Mouse (Mus musculus): ENCODE data around the gene Cdk6. TPM values are rescaled to one million over a fixed set of nuclear protein-coding genes. Genes with fewer than 3 reads are reported as not detected.
A peak's percentile ranks its signal among the peaks of the same experiment; 100 is the strongest.
"Not testable (repeated sequence)": the region's sequence is repeated elsewhere in the genome, so short reads cannot be mapped to it uniquely, and the experiment has no call there.

The Cdk6 gene
- polyA plus RNA-seq (2014; fragmentation: Nextera tagmentation; extraction: Ambion mirVana), result 11.8 and 14.8 TPM in 2 replicates

DNA sequence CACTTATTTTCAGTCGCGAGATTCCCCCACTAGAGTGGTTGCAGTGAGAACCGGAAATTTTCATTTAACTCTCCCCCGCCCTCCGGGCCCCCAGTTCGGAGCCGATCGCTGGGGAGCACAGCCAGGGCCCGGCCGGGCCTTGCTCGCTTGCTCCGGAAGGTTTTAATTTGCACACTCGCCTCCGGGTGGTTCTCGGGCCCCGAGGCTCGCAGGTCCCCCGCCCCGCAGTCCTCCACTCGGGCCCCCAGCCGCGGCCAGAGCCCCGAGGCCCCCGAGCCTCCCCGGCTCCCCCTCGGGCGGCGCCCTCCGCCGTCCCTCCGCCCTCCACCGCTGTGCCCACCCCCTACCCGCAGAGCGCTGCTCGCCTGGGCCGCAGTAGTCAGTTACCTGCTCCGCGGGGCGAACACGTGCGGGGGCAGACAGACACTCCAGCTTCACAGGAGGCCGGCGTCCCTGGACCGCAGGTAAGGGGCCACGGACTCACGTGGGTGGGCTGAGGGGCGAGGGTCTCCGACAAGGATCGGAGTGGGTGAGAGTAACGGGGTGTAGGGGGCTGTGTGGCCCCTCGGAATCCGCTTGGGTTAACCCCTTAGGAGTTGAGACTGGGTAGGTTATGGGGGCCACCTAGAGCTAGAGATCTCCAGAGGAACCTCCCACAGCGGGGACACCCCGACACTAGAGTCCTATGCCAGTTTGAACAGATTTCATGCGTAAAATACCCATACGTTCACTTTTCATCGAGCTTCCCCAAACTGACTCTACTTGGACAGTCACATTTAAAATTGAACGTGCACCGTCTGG, at the start of gene Cdk6:
TSS of gene Cdk6 (plus strand) at position 375 of the 801 bp plus-strand sequence.
- under 1% methylated on average over 58 of the region's 59 CpGs for WGBS
- Histone ChIP-seq H3K27ac (no peak within 1 kb of the TSS; the same call in 1 of the 2 replicates), H3K27me3 (ENCODE audit: control insufficient read depth, insufficient read depth, low read length) (peaks cover 28% of the 10 kb centered on the region), H3K36me3 (replicated peaks; ENCODE audit: control insufficient read depth, insufficient read depth) (no peaks in the 10 kb centered on the region), H3K9ac (peak within 1 kb of the TSS; percentile 60), H3K4me1 (replicated peaks; ENCODE audit: control insufficient read depth, insufficient read depth, low read length) (peaks cover 13% of the 10 kb centered on the region; the same call in 1 of the 2 replicates), H3K4me3 (replicated peaks; ENCODE audit: low read length) (peak within 1 kb of the TSS; percentile 50), H3K9me3 (ENCODE audit: control insufficient read depth, low read length) (no peaks in the 10 kb centered on the region), H3K4me2 (replicated peaks) (peak within 1 kb of the TSS; percentile 94)
- DNase-seq (ENCODE audit: low spot score) (no peak), ATAC-seq (ENCODE audit: low FRiP score) (peak; percentile 32)

DNA sequence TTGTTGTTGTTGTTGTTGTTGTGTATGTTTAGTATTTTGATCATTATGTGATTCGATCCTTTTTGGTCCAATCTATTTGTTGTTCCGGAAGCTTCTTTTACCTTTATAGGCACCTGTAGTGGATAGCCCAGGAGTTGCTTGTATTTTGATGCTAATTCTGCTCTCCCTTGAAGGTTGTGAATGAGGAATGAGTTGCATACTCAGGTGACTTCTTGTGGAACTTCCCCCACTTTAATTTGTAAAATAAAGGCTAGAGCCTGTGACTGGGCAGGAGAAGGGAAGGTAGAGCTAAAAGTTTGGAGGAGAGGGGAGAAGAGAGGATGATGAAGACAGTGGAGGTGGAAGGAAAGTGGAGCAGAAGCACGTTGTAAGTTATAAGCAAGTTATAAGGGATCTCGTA, 47.6 kb upstream of the Cdk6 start:
- Histone ChIP-seq H3K9ac (no peak overlapping the region), H3K9me3 (ENCODE audit: control insufficient read depth, low read length) (no peaks in the 10 kb centered on the region), H3K4me1 (replicated peaks; ENCODE audit: control insufficient read depth, insufficient read depth, low read length) (no peaks in the 10 kb centered on the region), H3K36me3 (replicated peaks; ENCODE audit: control insufficient read depth, insufficient read depth) (no peaks in the 10 kb centered on the region), H3K27me3 (ENCODE audit: control insufficient read depth, insufficient read depth, low read length) (no peaks in the 10 kb centered on the region), H3K4me3 (replicated peaks; ENCODE audit: low read length) (no peak overlapping the region), H3K27ac (no peak overlapping the region), H3K4me2 (replicated peaks) (no peak overlapping the region)
- DNase-seq (ENCODE audit: low spot score) (no peak), ATAC-seq (ENCODE audit: low FRiP score) (no peak)
- WGBS, result 83% methylated on average over 4 of the region's 4 CpGs

DNA sequence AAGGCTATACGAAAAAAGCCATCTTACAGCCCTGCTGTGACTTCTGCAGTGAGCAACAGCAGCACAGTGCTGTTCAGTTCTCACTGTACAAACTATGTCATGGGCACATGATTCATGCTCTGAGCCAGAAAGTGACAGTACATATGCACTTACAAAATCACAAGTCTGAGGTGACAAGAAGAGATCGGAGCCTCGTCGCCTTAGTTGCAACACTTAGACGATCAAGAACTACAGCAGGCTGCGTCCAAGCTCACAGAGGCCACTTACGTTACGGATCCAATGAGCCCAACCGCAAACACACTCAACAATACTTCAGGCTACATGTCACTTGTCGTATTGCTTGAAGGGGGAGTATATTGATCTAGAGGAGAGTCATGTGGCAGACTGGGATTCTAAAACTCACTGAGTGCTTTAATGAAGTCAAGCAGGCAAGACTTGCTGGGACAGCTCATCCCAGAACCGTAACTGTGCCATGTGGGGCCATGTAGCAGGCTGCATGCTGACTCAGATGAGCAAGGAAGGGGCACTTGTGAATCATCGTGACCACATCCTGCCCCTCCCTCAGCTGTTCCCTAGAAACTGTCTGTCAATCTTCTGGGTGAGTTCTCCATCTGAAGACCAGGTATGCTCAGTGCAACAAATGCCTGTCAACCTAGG, 40.4 kb upstream of the Cdk6 start:
- no peaks in the 10 kb centered on the region for H3K27me3 ChIP-seq (ENCODE audit: control insufficient read depth, insufficient read depth, low read length)
- no peak overlapping the region for H3K4me2 ChIP-seq (replicated peaks)
- no peak overlapping the region for H3K9ac ChIP-seq
- WGBS, result 89% methylated on average over 12 of the region's 12 CpGs
- no peak overlapping the region for H3K27ac ChIP-seq
- H3K4me1 ChIP-seq (replicated peaks; ENCODE audit: control insufficient read depth, insufficient read depth, low read length), result no peaks in the 10 kb centered on the region
- ATAC-seq (ENCODE audit: low FRiP score) (no peak), DNase-seq (ENCODE audit: low spot score) (no peak)
- H3K36me3 ChIP-seq (replicated peaks; ENCODE audit: control insufficient read depth, insufficient read depth), result no peaks in the 10 kb centered on the region
- H3K4me3 ChIP-seq (replicated peaks; ENCODE audit: low read length), result no peak overlapping the region
- H3K9me3 ChIP-seq (ENCODE audit: control insufficient read depth, low read length), result no peaks in the 10 kb centered on the region

DNA sequence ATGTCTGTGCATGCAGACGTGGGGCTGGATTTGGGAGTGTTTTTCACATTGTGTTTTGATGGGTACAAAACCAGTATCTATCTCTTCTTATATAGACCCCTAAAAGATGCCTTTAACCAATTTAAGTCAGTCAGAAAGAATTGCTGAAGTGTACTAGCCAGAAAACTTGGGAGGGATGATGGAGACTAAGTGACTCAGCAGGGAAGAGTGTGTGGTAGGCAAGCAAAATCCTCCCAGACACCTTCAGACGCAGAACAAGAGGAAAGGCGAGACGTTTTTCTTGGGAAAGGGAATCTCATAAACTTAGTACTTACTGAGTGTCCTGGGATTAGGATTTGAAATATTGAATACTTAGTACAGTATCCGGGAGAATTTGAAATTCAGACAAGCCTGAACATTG, 39.8 kb upstream of the Cdk6 start:
- Histone ChIP-seq H3K36me3 (replicated peaks; ENCODE audit: control insufficient read depth, insufficient read depth) (no peaks in the 10 kb centered on the region), H3K9ac (no peak overlapping the region), H3K4me1 (replicated peaks; ENCODE audit: control insufficient read depth, insufficient read depth, low read length) (no peaks in the 10 kb centered on the region), H3K27ac (no peak overlapping the region), H3K4me2 (replicated peaks) (no peak overlapping the region), H3K9me3 (ENCODE audit: control insufficient read depth, low read length) (no peaks in the 10 kb centered on the region), H3K4me3 (replicated peaks; ENCODE audit: low read length) (no peak overlapping the region), H3K27me3 (ENCODE audit: control insufficient read depth, insufficient read depth, low read length) (no peaks in the 10 kb centered on the region)
- DNase-seq (ENCODE audit: low spot score), result no peak
- no peak for ATAC-seq (ENCODE audit: low FRiP score)
- WGBS, result 76% methylated on average over 5 of the region's 5 CpGs

DNA sequence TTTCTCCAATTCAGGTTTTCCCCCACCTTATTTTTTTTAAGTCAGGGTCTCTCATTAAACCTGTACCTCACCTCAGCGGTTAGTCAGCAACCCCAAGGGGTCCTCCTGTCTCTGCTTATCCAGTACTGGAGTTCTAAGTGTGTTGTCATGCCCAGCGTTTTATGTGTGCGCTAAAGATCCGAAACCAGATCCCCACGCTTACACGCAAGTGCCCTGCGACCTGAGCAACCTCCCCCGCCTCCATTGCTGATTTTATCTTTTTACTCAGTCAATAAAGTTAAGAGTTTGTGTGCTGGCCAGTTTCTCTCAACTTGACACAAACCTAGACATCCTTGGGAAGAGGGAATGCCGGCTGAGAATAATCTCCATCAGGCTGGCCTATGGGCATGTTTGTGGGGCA, 37.4 kb upstream of the Cdk6 start:
- DNase-seq (ENCODE audit: low spot score), result no peak
- Histone ChIP-seq H3K4me3 (replicated peaks; ENCODE audit: low read length) (no peak overlapping the region), H3K9ac (no peak overlapping the region), H3K4me2 (replicated peaks) (no peak overlapping the region), H3K36me3 (replicated peaks; ENCODE audit: control insufficient read depth, insufficient read depth) (no peaks in the 10 kb centered on the region), H3K27ac (no peak overlapping the region), H3K4me1 (replicated peaks; ENCODE audit: control insufficient read depth, insufficient read depth, low read length) (no peaks in the 10 kb centered on the region), H3K27me3 (ENCODE audit: control insufficient read depth, insufficient read depth, low read length) (no peaks in the 10 kb centered on the region), H3K9me3 (ENCODE audit: control insufficient read depth, low read length) (no peaks in the 10 kb centered on the region)
- 95% methylated on average over 9 of the region's 9 CpGs for WGBS
- no peak for ATAC-seq (ENCODE audit: low FRiP score)

DNA sequence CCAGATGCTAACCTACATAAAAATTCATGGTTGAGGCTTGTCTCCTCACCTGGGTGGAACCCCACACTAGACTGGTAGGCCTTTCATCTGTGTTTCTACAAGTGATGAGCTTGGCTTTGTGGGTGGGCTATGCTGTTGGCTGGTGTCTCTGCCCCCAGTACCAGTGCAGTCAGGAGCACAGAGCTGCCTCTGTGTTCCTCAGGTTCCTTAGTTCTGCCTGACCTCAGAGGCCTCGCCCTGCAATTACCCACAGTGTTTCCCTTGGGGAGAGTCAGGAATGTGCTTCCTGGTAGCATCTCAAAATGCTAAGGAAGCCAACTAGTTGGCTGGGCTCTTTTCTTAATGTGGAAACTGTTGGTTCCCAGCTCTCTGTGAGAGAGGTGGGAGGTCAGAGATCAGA, 35.1 kb upstream of the Cdk6 start:
- Histone ChIP-seq H3K27ac (no peak overlapping the region), H3K9me3 (ENCODE audit: control insufficient read depth, low read length) (no peaks in the 10 kb centered on the region), H3K4me1 (replicated peaks; ENCODE audit: control insufficient read depth, insufficient read depth, low read length) (no peaks in the 10 kb centered on the region), H3K9ac (no peak overlapping the region), H3K4me3 (replicated peaks; ENCODE audit: low read length) (no peak overlapping the region), H3K36me3 (replicated peaks; ENCODE audit: control insufficient read depth, insufficient read depth) (no peaks in the 10 kb centered on the region), H3K4me2 (replicated peaks) (no peak overlapping the region), H3K27me3 (ENCODE audit: control insufficient read depth, insufficient read depth, low read length) (no peaks in the 10 kb centered on the region)
- DNase-seq (ENCODE audit: low spot score) (no peak), ATAC-seq (ENCODE audit: low FRiP score) (no peak)
- 91% methylated on average over 1 of the region's 1 CpGs for WGBS

DNA sequence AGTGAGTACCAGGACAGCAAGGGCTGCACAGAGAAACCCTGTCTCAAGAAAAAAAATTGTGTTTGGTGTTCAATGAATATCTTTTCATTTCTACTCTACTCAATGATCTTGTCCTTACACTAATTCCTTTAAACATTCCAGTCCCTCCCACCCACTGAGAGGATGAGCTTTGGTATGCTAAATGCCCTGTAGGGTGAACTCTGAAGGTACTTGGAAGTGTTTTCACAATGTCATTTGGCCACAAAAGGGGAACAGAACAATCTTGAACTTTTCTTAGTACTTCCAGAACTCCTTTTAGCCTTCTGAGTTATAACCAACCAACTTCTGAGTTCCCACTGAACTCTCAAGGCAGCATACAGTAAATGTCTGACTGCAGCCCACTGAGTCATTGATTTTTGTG, 32.2 kb upstream of the Cdk6 start:
- DNase-seq (ENCODE audit: low spot score), result no peak

DNA sequence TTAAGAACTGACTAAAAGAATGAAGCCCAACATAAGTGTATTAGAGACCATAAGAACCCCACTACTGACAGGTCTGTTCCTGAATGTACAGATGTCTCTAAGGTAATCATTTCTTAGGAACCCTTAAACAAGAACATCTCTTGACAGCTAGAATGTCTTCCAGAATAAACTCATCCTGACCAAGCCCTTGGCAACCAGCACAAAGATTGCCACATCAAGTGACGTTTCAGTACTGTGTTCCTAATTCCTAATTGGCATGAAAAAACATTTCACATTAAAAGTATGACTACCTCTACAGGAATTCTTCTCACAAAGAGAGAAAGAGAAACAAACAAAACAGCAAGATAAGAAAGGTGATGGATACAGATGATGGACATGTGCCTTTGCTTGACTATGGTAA, 31.7 kb upstream of the Cdk6 start:
- DNase-seq (ENCODE audit: low spot score), result no peak
- ATAC-seq (ENCODE audit: low FRiP score), result no peak
- no peaks in the 10 kb centered on the region for H3K9me3 ChIP-seq (ENCODE audit: control insufficient read depth, low read length)
- no peaks in the 10 kb centered on the region for H3K27me3 ChIP-seq (ENCODE audit: control insufficient read depth, insufficient read depth, low read length)
- H3K36me3 ChIP-seq (replicated peaks; ENCODE audit: control insufficient read depth, insufficient read depth), result no peaks in the 10 kb centered on the region
- H3K9ac ChIP-seq, result no peak overlapping the region
- H3K4me1 ChIP-seq (replicated peaks; ENCODE audit: control insufficient read depth, insufficient read depth, low read length), result no peaks in the 10 kb centered on the region
- no peak overlapping the region for H3K27ac ChIP-seq
- no peak overlapping the region for H3K4me2 ChIP-seq (replicated peaks)
- WGBS, result 76% methylated on average over 1 of the region's 1 CpGs
- H3K4me3 ChIP-seq (replicated peaks; ENCODE audit: low read length), result no peak overlapping the region

More for the DNA sequence above, 32.2 kb upstream of the Cdk6 start:
- Histone ChIP-seq H3K4me2 (replicated peaks) (no peak overlapping the region), H3K27me3 (ENCODE audit: control insufficient read depth, insufficient read depth, low read length) (no peaks in the 10 kb centered on the region), H3K9ac (no peak overlapping the region), H3K4me1 (replicated peaks; ENCODE audit: control insufficient read depth, insufficient read depth, low read length) (no peaks in the 10 kb centered on the region), H3K27ac (no peak overlapping the region), H3K4me3 (replicated peaks; ENCODE audit: low read length) (no peak overlapping the region), H3K9me3 (ENCODE audit: control insufficient read depth, low read length) (no peaks in the 10 kb centered on the region), H3K36me3 (replicated peaks; ENCODE audit: control insufficient read depth, insufficient read depth) (no peaks in the 10 kb centered on the region)
- ATAC-seq (ENCODE audit: low FRiP score), result no peak

DNA sequence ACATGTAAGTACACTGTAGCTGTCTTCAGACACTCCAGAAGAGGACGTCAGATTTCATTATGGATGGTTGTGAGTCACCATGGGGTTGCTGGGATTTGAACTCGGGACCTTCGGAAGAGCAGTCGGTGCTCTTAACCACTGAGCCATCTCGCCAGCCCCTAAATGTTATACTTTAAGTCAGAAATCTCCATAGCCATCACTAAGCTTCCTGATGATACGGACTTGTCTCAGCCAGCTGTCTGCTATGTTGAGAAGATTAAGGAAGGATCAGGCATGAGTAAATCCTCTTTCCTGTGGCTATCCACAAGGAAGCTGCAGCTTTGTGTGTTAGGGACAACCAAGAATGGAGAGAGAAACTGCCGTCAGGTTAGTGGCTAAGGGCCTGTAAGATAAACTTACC, 30.1 kb upstream of the Cdk6 start:
- H3K4me3 ChIP-seq (replicated peaks; ENCODE audit: low read length); H3K9me3 ChIP-seq (ENCODE audit: control insufficient read depth, low read length); H3K27ac ChIP-seq; H3K4me2 ChIP-seq (replicated peaks); H3K36me3 ChIP-seq (replicated peaks; ENCODE audit: control insufficient read depth, insufficient read depth); H3K27me3 ChIP-seq (ENCODE audit: control insufficient read depth, insufficient read depth, low read length); H3K4me1 ChIP-seq (replicated peaks; ENCODE audit: control insufficient read depth, insufficient read depth, low read length); ATAC-seq (ENCODE audit: low FRiP score); DNase-seq (ENCODE audit: low spot score); H3K9ac ChIP-seq: not testable (repeated sequence)
- WGBS, result 89% methylated on average over 7 of the region's 7 CpGs
